Mouse (Mus musculus) neural tube, embryonic 11.5 days (tissue): Measurements from ENCODE around the gene Bcap31. TPM values are rescaled to one million over a fixed set of nuclear protein-coding genes. Genes with fewer than 3 reads are reported as not detected.

ENCODE experiments used
- ATAC-seq: fragments of 200-750 bp; cut with Nextera tagmentation; 2 replicates; pipeline ENCODE4 v1.8.0; 2017; ENCODE audit warnings: moderate number of reproducible peaks, mild to moderate bottlenecking, moderate TSS enrichment, moderate library complexity; ENCODE audit not compliant: insufficient read depth, low FRiP score, low TSS enrichment
- DNase-seq: peaks from one replicate; pipeline ENCODE4 v3.0.0-alpha.2; 2015; ENCODE audit warnings: low spot score
- H3K27ac ChIP-seq: fragments of 300-500 bp; sonication (generic); 2 replicates; pipeline ENCODE4 v1.5.1; 2014; ENCODE audit warnings: low read depth, mild to moderate bottlenecking, low read length
- H3K27me3 ChIP-seq: fragments of 300-500 bp; sonication (generic); 2 replicates; pipeline ENCODE4 v1.6.1; 2014; ENCODE audit warnings: mild to moderate bottlenecking, low read length, mixed read lengths; ENCODE audit not compliant: control insufficient read depth, insufficient read depth
- H3K36me3 ChIP-seq: fragments of 300-500 bp; sonication (generic); 2 replicates; pipeline ENCODE4 v1.6.1; 2014; ENCODE audit warnings: mild to moderate bottlenecking, low read length, moderate library complexity, mixed read lengths; ENCODE audit not compliant: control insufficient read depth, insufficient read depth
- H3K4me1 ChIP-seq: fragments of 300-500 bp; sonication (generic); 2 replicates; pipeline ENCODE4 v1.6.1; 2014; ENCODE audit warnings: low read length, mixed read lengths; ENCODE audit not compliant: control insufficient read depth, insufficient read depth
- H3K4me2 ChIP-seq: fragments of 300-500 bp; sonication (generic); 2 replicates; pipeline ENCODE4 v1.6.1; 2014; ENCODE audit warnings: low read depth, mild to moderate bottlenecking, moderate library complexity
- H3K4me3 ChIP-seq: fragments of 300-500 bp; sonication (generic); 2 replicates; pipeline ENCODE4 v1.5.1; 2014; ENCODE audit warnings: low read depth, low read length
- H3K9ac ChIP-seq: fragments of 300-500 bp; sonication (generic); 2 replicates; pipeline ENCODE4 v1.6.1; 2014; ENCODE audit warnings: mild to moderate bottlenecking, low read length
- H3K9me3 ChIP-seq: fragments of 300-500 bp; sonication (generic); 2 replicates; pipeline ENCODE4 v1.6.1; 2016; ENCODE audit warnings: low read length; ENCODE audit not compliant: control insufficient read depth
- WGBS: fragments of 180-500 bp; shearing (Covaris S2); extraction: QIAGEN DNeasy Blood & Tissue Kit; methylation state at CpG from one replicate; pipeline ENCODE4 v1.1.7; 2014; 5-methylcytosine and 5-hydroxymethylcytosine counted together
- polyA plus RNA-seq: library from polyadenylated mRNA; unstranded; fragments of >200 nt; fragmentation: Nextera tagmentation; extraction: Ambion mirVana; gene quantifications from 2 replicates; pipeline ENCODE4 v1.2.1, GENCODE M21; 2014

The Bcap31 gene
- polyA plus RNA-seq, 1 experiment from 2014 or later = 141 TPM

- peak; percentile 70 for ATAC-seq
- H3K27me3 ChIP-seq = no peaks in the 10 kb centered on the region
- no peaks in the 10 kb centered on the region; the same call in 1 of the 2 replicates for H3K36me3 ChIP-seq
- no peaks in the 10 kb centered on the region for H3K9me3 ChIP-seq
- 0 out of 2 replicates have a peak within 1 kb of the TSS, but pooled peaks have one; percentile 34 for H3K27ac ChIP-seq
- H3K4me3 ChIP-seq = peak within 1 kb of the TSS; percentile 57
- peak; percentile 70 for DNase-seq
- WGBS = 9% methylated on average over 42 of the region's 72 CpGs
- H3K4me1 ChIP-seq = no peaks in the 10 kb centered on the region
- H3K9ac ChIP-seq = peak within 1 kb of the TSS; percentile 80
- peak within 1 kb of the TSS; percentile 63 for H3K4me2 ChIP-seq
Observed at GRCm38 (mm10) chrX:73672879-73673618, 42.9 kb downstream of the Bcap31 start, which contains the start of gene Slc6a8. TSS of gene Slc6a8 (plus strand) at chrX:73673150.

- DNase-seq = peak; percentile 64
- WGBS = 64% methylated on average over 4 of the region's 4 CpGs
- no peaks in the 10 kb centered on the region for H3K9me3 ChIP-seq
- ATAC-seq = peak; percentile 39; the same call in 1 of the 2 replicates
- H3K4me2 ChIP-seq = no peak overlapping the region
- H3K4me3 ChIP-seq = no peak overlapping the region
- H3K27me3 ChIP-seq = no peaks in the 10 kb centered on the region
- H3K27ac ChIP-seq = no peak overlapping the region
- H3K9ac ChIP-seq = no peak overlapping the region
- no peaks in the 10 kb centered on the region for H3K4me1 ChIP-seq
- no peaks in the 10 kb centered on the region; the same call in 1 of the 2 replicates for H3K36me3 ChIP-seq
Observed at GRCm38 (mm10) chrX:73672031-73672431, 43.9 kb downstream of the Bcap31 start.

DNA sequence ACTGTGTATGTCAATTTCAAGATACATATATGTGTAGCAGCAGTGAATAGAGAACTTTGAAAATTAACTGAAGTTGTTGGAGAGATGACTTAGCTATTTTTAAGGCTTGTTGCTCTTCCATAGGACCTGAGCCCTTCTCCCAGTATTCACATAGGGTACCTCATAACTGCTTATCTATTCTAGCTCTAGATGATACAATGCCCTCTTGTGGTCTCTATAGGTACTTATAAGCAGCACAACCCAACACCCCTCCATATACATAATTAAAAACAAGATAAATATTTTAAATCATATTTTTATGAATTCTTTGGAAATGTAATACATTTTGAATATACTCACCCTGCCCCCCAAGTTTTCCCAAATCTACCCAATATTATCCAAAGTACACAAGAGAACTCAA, 52.8 kb downstream of the Bcap31 start:
- DNase-seq = no peak

GRCm38 (mm10) chrX:73660284-73660665, 55.7 kb downstream of the Bcap31 start:
- no peaks in the 10 kb centered on the region for H3K9me3 ChIP-seq
- peak overlapping the region; percentile 52 for H3K9ac ChIP-seq
- peak overlapping the region; percentile 68 for H3K4me2 ChIP-seq
- DNase-seq (no peak), ATAC-seq (no peak)
- 82% methylated on average over 3 of the region's 3 CpGs for WGBS
- no peaks in the 10 kb centered on the region for H3K4me1 ChIP-seq
- H3K27ac ChIP-seq = no peak overlapping the region
- H3K4me3 ChIP-seq = peak overlapping the region; percentile 36
- no peaks in the 10 kb centered on the region for H3K27me3 ChIP-seq
- H3K36me3 ChIP-seq = no peaks in the 10 kb centered on the region

More for the DNA sequence above, 52.8 kb downstream of the Bcap31 start:
- no peak overlapping the region for H3K9ac ChIP-seq
- no peaks in the 10 kb centered on the region for H3K9me3 ChIP-seq
- no peak overlapping the region for H3K4me3 ChIP-seq
- H3K36me3 ChIP-seq = no peaks in the 10 kb centered on the region
- H3K27me3 ChIP-seq = no peaks in the 10 kb centered on the region
- H3K27ac ChIP-seq = no peak overlapping the region
- H3K4me1 ChIP-seq = no peaks in the 10 kb centered on the region
- H3K4me2 ChIP-seq = no peak overlapping the region
- no peak for ATAC-seq

GRCm38 (mm10) chrX:73659575-73660283, 56.2 kb downstream of the Bcap31 start, which contains the start of gene Pnck:
TSS of gene Pnck (minus strand) at chrX:73660117.
- Histone ChIP-seq H3K27me3 (no peaks in the 10 kb centered on the region), H3K36me3 (no peaks in the 10 kb centered on the region), H3K4me3 (peak within 1 kb of the TSS; percentile 36), H3K27ac (no peak within 1 kb of the TSS), H3K9ac (peak within 1 kb of the TSS; percentile 52), H3K9me3 (no peaks in the 10 kb centered on the region), H3K4me2 (peak within 1 kb of the TSS; percentile 68), H3K4me1 (no peaks in the 10 kb centered on the region)
- 25% methylated on average over 38 of the region's 57 CpGs for WGBS
- ATAC-seq = peak; percentile 58; the same call in 1 of the 2 replicates
- DNase-seq = peak; percentile 54

DNA sequence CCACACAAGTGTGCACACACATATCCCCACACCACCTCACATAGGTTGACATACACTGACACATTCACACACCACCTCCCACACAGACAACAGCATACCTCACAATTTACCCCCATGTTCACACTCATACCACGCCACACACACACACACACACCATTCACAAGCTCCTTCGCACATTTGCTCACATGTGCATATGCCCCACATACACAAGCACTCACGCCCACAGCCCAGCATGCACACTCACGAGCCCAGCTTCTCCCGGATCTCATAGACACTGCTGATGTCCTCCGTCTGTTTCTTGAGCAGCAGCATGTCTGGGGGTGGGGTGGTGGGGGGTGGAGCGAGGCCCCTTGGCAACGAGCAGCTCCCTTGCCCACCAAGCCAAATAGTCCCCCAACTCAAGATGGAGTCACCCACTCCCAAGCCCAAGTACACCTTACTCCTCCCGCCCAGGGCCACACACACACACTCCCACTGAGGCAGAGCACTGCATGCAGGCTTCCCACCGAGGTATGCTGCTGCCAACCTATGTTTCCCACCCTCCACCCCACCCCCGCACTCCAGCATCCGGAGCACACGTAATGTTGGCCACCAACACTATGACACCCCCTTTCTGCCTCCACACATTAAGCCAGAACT, 56.9 kb downstream of the Bcap31 start:
- 63% methylated on average over 12 of the region's 13 CpGs for WGBS
- H3K36me3 ChIP-seq = no peaks in the 10 kb centered on the region
- no peak overlapping the region; the same call in 1 of the 2 replicates for H3K4me3 ChIP-seq
- H3K4me2 ChIP-seq = peak overlapping the region; percentile 68
- ATAC-seq (no peak), DNase-seq (no peak)
- no peaks in the 10 kb centered on the region for H3K27me3 ChIP-seq
- no peak overlapping the region for H3K9ac ChIP-seq
- H3K4me1 ChIP-seq = no peaks in the 10 kb centered on the region
- H3K9me3 ChIP-seq = no peaks in the 10 kb centered on the region
- H3K27ac ChIP-seq = no peak overlapping the region

- no peak overlapping the region for H3K4me2 ChIP-seq
Observed at GRCm38 (mm10) chrX:73658391-73658790, 57.6 kb downstream of the Bcap31 start.

DNA sequence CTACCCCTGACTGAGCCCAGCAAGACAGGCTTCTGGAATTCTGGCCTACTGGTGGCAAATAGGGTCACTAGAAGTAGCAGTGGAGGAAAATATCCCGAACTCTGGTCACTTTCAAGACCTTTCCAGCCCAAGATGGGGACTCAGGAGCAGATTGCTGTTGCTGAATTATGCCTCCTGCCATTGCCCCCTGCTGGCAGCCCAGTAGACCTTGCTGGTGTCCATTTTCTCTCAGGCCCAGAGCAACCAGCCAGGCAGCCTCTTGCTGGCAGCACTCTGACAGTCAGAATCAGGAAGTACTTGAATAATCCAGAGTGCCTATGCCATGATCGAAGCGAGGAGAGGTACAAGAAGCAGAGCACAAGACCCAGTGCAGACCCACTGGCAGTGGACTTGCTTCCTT, 60.4 kb downstream of the Bcap31 start:
- H3K36me3 ChIP-seq = no peaks in the 10 kb centered on the region
- no peak overlapping the region for H3K4me2 ChIP-seq
- no peak overlapping the region for H3K4me3 ChIP-seq
- no peak overlapping the region for H3K9ac ChIP-seq
- H3K9me3 ChIP-seq = no peaks in the 10 kb centered on the region
- WGBS = 80% methylated on average over 3 of the region's 3 CpGs
- ATAC-seq = no peak
- H3K4me1 ChIP-seq = no peaks in the 10 kb centered on the region
- no peak for DNase-seq
- no peak overlapping the region for H3K27ac ChIP-seq
- H3K27me3 ChIP-seq = no peaks in the 10 kb centered on the region

More at GRCm38 (mm10) chrX:73658391-73658790, 57.6 kb downstream of the Bcap31 start:
- H3K9ac ChIP-seq = no peak overlapping the region
- H3K9me3 ChIP-seq = no peaks in the 10 kb centered on the region
- no peak overlapping the region for H3K27ac ChIP-seq
- ATAC-seq (no peak), DNase-seq (no peak)
- no peaks in the 10 kb centered on the region for H3K27me3 ChIP-seq
- 49% methylated on average over 7 of the region's 7 CpGs for WGBS
- H3K4me3 ChIP-seq = no peak overlapping the region
- H3K4me1 ChIP-seq = no peaks in the 10 kb centered on the region
- H3K36me3 ChIP-seq = no peaks in the 10 kb centered on the region
